Mouse (Mus musculus) c-Kit-positive CD71-positive TER-119-positive erythroid progenitor cells, embryonic 14.5 days (primary cell): Measurements from ENCODE around the gene Nynrin.

Experiments
- DNase-seq: peaks from one replicate; pipeline ENCODE4 v3.0.0-alpha.2; 2013; ENCODE audit warnings: low spot score

The Nynrin gene

GRCm38 (mm10) chr14:55840853-55841366, 12.9 kb upstream of the Nynrin start:
- DNase-seq: no peak

DNA sequence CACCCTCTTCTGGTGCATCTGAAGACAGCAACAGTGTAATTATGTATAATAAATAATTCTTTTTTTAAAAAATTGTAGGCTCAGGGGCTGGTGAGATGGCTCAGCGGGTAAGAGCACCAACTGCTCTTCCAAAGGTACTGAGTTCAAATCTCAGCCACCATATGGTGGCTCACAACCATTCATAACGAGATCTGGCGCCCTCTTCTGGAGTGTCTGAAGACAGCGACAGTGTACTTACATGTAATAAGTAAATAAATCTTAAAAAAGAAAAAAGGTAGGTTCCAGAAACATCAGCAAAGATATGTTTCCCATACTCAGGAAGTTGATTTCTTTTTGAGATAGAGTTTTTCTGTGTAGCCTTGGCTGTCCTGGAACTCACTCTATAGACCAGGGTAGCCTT, 11.0 kb upstream of the Nynrin start:
- DNase-seq: no peak

DNA sequence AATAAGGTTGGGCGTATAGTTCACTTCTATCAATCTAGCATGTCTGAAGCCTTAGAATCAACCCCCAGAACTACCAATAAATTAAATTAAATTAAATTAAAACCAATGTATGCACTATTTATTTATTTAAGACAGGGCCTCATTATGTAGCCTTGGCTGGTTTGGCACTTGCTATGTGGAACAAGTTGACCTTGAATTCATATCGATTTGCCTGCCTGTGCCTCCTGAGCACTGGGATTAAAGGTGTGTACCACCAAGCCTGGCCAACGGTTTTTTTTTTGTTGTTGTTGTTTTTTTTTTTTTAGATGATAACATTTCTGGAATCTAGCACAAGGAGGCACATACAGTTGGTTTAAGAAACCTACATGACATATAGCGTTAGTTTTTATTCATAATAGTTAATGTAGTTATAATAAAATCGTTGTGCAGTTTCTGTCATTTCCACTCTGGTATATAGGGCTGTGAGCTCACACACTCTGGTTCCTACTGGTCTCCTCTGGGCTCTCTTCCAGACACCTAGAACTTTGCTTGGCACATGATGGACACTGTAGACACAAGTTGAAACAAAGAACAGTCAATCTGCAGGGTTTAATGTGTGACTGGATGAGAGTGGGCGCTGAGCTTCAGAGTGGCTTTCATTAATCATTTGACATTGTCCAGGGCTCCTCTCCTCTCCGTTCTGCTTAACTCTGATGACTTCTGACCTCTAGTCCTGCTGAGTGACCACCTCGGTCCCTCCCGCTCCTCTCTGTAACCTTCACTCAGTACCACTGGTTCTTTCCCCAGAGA, 8.1 kb upstream of the Nynrin start:
- DNase-seq: no peak

GRCm38 (mm10) chr14:55850885-55851284, 2.9 kb upstream of the Nynrin start:
- no peak for DNase-seq

DNA sequence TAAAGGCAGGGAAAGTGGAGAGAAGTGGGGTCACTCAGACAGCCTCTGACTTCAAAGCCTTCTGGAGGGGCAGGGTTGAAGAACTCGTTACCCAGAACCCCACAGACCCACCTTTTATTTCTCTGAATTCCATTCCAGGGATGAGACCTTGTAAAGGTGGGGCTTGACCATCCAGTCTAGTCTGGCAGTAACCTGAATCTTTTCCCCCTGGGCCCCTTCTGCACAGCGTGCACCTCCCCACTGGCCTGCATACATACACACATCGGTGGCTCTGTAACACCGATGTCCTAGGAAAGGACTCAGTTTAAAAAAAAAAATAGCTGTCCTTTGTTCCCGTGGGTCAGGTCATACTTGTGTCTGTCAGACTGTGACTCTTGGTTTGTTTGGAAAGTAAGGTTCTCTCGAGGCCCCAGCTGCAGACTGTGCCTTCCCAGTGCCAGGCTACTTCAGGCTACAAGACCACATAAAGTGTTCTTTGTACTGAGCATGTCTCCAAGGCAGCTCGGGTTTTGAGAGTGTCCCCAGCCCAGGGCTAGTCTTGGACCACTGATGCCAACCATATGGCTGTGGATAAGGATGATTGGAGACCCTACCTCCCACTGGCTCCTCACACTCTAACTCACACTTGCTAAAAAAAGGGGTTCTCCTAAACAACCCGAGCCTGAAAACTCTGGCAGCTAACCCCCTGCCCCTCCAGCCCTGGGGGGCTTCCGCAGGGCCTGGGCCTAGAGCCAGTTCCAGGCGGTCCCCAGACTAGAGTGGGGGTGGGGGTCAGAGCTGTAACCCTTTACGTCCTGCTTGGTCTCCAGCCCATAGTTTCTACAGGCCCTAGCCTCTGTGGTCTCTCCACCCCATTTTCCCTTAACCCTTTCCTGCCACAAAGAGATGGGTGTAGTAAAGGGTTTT, 911 bp upstream of the Nynrin start:
- no peak for DNase-seq

- DNase-seq: no peak
These were observed 743 bp downstream of the Nynrin start for GRCm38 (mm10) chr14:55854406-55855100.

DNA sequence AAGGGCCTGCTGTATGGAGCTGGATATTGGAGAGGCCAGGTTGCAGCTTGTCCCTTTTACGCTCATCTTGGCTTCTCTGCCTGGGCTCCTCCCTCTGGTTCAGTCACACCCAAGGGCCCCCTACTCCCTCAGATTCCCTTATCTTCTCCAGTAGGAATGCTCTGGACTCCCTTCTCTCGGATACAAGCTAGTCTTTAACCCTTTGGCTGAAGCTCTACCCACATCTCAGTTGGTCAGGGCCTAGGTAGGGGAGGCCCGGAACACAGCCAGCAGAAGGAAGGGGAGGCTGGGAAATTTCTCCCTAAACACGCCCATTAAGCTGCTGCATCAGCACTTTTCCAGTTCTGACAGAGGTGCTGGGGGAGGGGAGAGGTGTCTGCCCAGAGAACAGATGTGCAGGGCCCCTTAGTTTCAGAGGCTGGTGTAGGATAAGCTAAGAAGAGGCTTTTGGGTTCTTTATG, 1.3 kb downstream of the Nynrin start:
- no peak for DNase-seq

DNA sequence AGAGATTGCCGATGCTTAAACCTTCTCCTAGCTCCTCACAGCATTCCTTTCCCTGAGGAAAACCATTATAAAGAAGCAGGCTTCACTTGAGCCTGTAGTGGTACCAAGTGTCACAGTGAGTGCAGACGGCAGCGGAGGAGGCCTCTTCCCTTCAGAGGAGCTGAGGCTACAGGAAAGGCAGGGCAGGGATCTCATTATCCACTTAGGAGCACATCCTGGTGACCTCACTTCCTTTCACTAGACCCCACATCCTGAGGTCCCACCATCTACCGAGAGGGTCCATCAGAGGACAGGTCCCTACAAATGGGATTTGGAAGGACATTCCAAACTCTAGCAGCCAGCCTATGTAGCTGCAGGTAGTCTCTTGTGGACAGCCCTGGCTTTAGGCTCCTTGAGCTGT, 3.8 kb downstream of the Nynrin start:
- DNase-seq: no peak

DNA sequence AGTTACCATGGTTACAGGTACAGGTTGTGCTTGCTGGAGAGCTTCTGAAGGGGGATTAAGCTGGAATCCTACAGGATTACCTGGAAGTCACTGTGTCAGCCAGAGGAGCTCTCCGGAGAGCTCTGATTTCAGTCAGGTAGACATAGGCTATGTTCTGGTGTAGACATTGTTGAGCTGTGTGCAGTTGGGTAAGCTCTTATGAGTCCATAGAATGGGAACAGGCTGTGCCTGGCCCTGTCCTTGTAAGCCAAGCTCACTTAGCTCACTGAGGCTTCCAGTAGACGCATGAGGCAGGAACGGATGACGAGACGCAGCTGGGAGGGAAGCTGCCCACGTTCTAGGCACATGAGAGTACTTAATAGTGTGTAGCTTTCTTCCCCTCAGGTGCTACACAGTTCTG, 8.4 kb downstream of the Nynrin start:
- DNase-seq: no peak

DNA sequence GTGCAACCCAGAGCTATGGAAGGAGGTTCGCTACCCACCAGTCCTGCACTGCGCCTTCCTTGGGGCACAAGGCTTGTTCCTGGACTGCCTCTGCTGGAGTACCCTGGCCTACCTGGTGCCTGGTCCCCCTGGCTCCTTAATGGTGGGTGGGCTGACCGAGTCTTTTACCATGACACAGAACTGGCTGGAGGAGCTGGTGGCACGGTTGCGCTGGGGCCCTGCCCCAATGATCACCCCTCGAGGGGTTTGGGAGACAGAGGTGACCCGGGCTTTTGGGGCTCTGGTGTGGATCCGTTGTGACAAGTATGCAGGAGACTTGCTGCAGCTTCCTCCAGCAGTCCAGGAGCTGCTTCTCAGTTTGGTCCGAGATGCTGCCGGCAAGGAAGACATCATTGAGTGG, 9.2 kb downstream of the Nynrin start:
- DNase-seq: no peak

DNA sequence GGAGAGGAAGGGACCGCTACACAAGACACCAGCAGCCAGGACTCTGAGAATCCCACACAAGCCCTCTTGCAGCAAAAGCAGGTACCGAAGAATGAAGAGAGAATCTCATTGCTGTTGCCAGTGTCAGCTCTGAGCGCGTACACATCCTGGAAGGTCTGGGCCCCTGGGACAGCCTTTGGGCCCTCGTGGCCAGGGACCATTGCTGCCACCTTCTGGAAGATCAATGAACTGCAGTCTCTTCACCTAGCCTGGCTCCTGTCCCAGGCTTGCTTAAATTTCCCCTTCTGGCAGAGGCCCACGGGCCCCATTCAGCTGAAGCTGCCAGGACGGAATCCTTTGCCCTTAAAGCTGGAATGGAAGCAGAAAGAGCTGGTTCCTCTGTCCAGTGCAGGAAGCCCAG, 10.0 kb downstream of the Nynrin start:
- peak; percentile 63 for DNase-seq

DNA sequence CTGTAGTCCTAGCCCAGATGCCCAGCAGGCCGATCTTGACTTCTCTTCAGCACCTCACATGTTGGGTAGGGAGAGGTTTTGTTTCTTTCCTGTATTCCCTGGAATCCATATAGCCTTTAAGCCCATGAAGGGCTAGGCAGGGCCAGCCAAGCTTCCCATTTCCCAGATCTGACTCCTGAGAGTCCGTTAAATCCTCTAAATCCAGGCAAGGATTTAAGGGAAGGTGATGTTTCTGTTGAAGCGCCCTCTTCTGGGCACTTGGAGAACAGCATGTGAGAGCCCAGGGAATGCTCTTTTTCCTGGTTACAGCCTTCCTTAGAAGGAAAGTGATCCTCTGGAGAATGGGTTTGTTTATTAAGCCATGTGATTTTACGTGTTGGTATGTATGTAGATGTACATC, 13.2 kb downstream of the Nynrin start:
- no peak for DNase-seq

DNA sequence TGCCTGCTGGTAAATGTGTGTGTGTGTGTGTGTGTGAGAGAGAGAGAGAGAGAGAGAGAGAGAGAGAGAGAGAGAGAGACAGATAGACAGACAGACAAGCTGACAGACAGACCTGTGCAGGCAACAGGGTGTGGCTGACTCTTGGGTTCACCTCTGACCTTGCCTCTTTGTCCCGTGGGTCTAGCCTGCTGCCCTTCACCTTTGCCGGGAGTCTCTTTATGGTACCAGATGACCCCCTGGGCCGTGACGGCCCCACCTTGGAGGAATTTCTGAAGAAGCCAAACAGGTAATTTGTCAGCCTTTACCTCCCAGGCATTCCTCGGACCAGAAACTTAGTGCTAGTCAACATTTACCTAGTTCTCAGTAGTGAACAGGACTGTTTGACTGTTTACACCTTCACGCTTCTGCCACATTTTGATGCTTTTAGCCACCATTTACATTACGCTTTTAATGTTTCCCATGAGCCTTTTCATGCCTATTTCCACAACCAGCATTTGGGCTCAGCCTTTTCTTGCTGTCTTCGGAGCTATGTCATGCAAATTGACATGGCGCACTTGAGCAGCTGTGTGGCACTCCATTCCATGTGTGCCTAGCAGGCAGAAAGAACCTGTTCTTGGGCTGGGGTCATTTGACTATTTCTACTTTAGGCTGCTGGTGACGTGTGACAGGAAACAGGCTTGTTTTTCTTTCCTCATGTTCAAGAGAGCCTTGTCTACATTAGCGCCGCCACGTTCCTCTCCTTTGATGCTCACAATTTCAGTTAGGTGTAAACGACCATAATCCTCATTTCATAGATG, 14.6 kb downstream of the Nynrin start:
- no peak for DNase-seq

GRCm38 (mm10) chr14:55869538-55869937, 15.7 kb downstream of the Nynrin start:
- no peak for DNase-seq

DNA sequence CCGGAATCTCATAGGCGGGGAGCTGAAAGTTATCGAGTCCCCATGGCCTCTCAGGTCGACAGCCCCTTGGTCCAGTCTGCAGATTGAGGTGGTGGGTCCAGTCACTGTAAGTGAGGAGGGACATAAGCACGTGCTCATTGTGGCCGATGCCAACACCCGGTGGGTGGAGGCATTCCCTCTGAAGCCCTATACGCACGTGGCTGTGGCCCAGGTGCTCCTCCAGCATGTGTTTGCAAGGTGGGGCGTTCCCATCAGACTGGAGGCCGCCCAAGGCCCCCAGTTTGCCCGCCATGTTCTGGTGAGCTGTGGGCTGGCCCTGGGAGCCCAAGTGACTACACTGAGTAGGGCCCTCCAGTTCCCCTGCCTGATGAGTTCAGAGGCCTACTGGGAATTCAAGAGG, 18.2 kb downstream of the Nynrin start:
- no peak for DNase-seq

GRCm38 (mm10) chr14:55872551-55872950, 18.7 kb downstream of the Nynrin start:
- DNase-seq: no peak

DNA sequence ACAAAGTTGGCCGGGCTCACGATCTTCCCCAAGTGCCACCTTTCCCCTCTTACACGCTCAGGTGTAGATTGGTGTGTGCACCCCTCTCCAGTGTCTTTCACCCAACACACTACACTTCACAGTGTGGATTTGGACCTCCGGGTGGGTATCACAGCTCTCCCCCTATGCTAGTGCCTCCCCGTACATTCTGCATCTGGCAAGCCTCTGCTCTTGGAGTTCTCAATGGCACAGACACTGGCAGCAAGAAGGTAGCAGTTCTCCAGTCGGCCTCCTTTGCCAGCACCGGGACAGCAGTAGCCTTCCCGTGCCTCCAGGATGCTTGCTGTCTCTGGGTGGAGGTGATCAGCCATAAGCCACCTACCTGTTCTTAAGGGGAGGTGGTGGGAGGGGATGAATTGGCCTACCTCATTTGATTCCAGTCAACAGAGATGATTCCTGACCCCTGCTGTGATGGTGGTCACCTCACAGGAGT, 19.5 kb downstream of the Nynrin start:
- no peak for DNase-seq

- DNase-seq: peak; percentile 55
These were observed 20.2 kb downstream of the Nynrin start for GRCm38 (mm10) chr14:55873714-55874683.

DNA sequence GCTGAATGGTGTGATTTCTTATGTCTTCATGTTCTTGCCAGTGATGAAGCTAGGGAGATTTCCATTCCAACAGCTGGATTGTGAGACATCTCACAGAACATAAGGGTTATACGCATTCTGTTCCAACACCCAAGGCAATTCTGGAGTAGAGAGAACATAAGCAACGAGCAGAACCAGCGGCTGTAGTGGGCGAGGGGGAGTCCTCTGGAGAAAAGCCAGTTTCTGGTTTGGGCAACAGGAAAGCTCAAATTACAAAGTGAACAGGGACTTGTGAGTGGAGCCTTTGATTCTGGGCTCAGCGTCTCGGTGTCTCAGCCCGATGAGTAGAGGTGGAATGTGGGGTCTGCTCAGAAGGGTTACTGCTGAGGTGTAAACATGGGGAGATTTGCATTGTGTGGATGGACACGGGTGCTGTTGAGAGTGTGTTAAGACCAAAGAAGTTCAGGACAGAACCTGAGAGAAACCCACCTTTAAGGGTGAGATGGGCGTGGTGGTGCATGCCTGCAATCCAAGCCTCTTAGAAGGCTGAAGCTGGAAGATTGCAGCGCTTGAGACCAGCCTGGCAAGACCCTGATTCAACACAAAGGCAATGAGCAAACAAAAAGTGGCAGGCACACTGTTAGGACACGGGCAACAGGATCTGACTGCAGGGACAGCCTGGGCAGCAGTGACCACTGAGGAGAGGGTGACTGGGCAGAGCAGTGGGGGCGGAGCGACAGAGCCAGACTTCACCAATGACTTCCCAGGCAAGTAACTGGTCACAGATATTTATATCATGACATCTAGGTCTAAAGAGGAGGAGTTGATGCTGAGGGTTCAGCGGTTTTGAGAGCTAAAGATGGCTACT, 23.9 kb downstream of the Nynrin start:
- no peak for DNase-seq
